Mouse (Mus musculus) limb, embryonic 10.5 days (tissue): ENCODE measurements at regions not wholly inside any gene's neighbourhood (a gene's known extent, or its start where the extent isn't known, plus 50 kb on each side); places are given as distances from the start of the nearest gene placed in this dataset.

Source experiments
- DNase-seq: peaks from one replicate; pipeline ENCODE4 v3.0.0-alpha.2; 2017; ENCODE audit warnings: low spot score
- H3K27ac ChIP-seq: fragments of 300-500 bp; sonication (generic); 2 replicates; pipeline ENCODE4 v1.5.1; 2016; ENCODE audit warnings: mild to moderate bottlenecking
- H3K27me3 ChIP-seq: fragments of 300-500 bp; sonication (generic); 2 replicates; pipeline ENCODE4 v1.6.1; 2016; ENCODE audit warnings: low read depth, mild to moderate bottlenecking; ENCODE audit not compliant: poor library complexity, severe bottlenecking
- H3K36me3 ChIP-seq: fragments of 300-500 bp; sonication (generic); 2 replicates; pipeline ENCODE4 v1.6.1; 2016; ENCODE audit warnings: mild to moderate bottlenecking, moderate library complexity
- H3K4me1 ChIP-seq: fragments of 300-500 bp; sonication (generic); 2 replicates; pipeline ENCODE4 v1.6.1; 2016
- H3K4me3 ChIP-seq: fragments of 300-500 bp; sonication (generic); 2 replicates; pipeline ENCODE4 v1.5.1; 2016; ENCODE audit warnings: mild to moderate bottlenecking, moderate library complexity
- H3K9me3 ChIP-seq: fragments of 300-500 bp; sonication (generic); replicated peaks from 2 replicates; pipeline ENCODE4 v1.6.1; 2016; ENCODE audit warnings: mild to moderate bottlenecking
- WGBS: fragments of 180-500 bp; shearing (Covaris S2); methylation state at CpG from one replicate; pipeline ENCODE4 v1.1.7; 2016; 5-methylcytosine and 5-hydroxymethylcytosine counted together

GRCm38 (mm10) chr10:44904520-44904919, 162.5 kb upstream of the Prep start:
- Histone ChIP-seq H3K4me1 (peaks cover 3% of the 10 kb centered on the region), H3K36me3 (no peaks in the 10 kb centered on the region), H3K27ac (no peak overlapping the region), H3K4me3 (no peak overlapping the region), H3K9me3 (no peaks in the 10 kb centered on the region), H3K27me3 (no peaks in the 10 kb centered on the region)
- no peak for DNase-seq
- WGBS: 93% methylated on average over 4 of the region's 4 CpGs

- H3K9me3 ChIP-seq: no peaks in the 10 kb centered on the region
- H3K4me3 ChIP-seq: no peak overlapping the region
- peaks cover 3% of the 10 kb centered on the region for H3K4me1 ChIP-seq
- H3K27ac ChIP-seq: no peak overlapping the region
- no peak for DNase-seq
- 69% methylated on average over 2 of the region's 2 CpGs for WGBS
- no peaks in the 10 kb centered on the region for H3K36me3 ChIP-seq
- no peaks in the 10 kb centered on the region for H3K27me3 ChIP-seq
Measured at GRCm38 (mm10) chr10:44901203-44901602, 165.8 kb upstream of the Prep start.

GRCm38 (mm10) chr10:44892124-44892523, 174.9 kb upstream of the Prep start:
- H3K36me3 ChIP-seq: no peaks in the 10 kb centered on the region
- 50% methylated on average over 6 of the region's 6 CpGs for WGBS
- no peak overlapping the region for H3K4me3 ChIP-seq
- H3K27ac ChIP-seq: no peak overlapping the region
- DNase-seq: no peak
- peaks cover 9% of the 10 kb centered on the region for H3K4me1 ChIP-seq
- H3K27me3 ChIP-seq: no peaks in the 10 kb centered on the region
- H3K9me3 ChIP-seq: no peaks in the 10 kb centered on the region

GRCm38 (mm10) chr10:44887081-44887683, 179.8 kb upstream of the Prep start:
- Histone ChIP-seq H3K27ac (peak overlapping the region; percentile 71), H3K4me3 (no peak overlapping the region), H3K27me3 (no peaks in the 10 kb centered on the region; the same call in 1 of the 2 replicates), H3K9me3 (no peaks in the 10 kb centered on the region), H3K36me3 (no peaks in the 10 kb centered on the region), H3K4me1 (peaks cover 15% of the 10 kb centered on the region)
- DNase-seq: no peak
- WGBS: 49% methylated on average over 14 of the region's 14 CpGs

GRCm38 (mm10) chr10:44881967-44882366, 185.0 kb upstream of the Prep start:
- DNase-seq: no peak
- Histone ChIP-seq H3K27ac (no peak overlapping the region), H3K36me3 (no peaks in the 10 kb centered on the region), H3K4me3 (no peak overlapping the region), H3K9me3 (no peaks in the 10 kb centered on the region), H3K27me3 (no peaks in the 10 kb centered on the region; the same call in 1 of the 2 replicates), H3K4me1 (peaks cover 6% of the 10 kb centered on the region)
- WGBS: 80% methylated on average over 2 of the region's 2 CpGs

- no peak overlapping the region for H3K4me3 ChIP-seq
- 92% methylated on average over 9 of the region's 9 CpGs for WGBS
- no peaks in the 10 kb centered on the region for H3K4me1 ChIP-seq
Measured at GRCm38 (mm10) chr10:44877076-44877663, 189.8 kb upstream of the Prep start.

GRCm38 (mm10) chr10:44873642-44874285, 193.2 kb upstream of the Prep start:
- no peak overlapping the region for H3K4me3 ChIP-seq
- no peak for DNase-seq
- H3K9me3 ChIP-seq: no peaks in the 10 kb centered on the region
- H3K4me1 ChIP-seq: peaks cover 4% of the 10 kb centered on the region; the same call in 1 of the 2 replicates
- no peaks in the 10 kb centered on the region for H3K27me3 ChIP-seq
- H3K27ac ChIP-seq: no peak overlapping the region
- no peaks in the 10 kb centered on the region for H3K36me3 ChIP-seq
- 83% methylated on average over 5 of the region's 5 CpGs for WGBS

More at GRCm38 (mm10) chr10:44877076-44877663, 189.8 kb upstream of the Prep start:
- no peaks in the 10 kb centered on the region for H3K27me3 ChIP-seq
- DNase-seq: no peak
- H3K9me3 ChIP-seq: no peaks in the 10 kb centered on the region
- no peak overlapping the region for H3K27ac ChIP-seq
- no peaks in the 10 kb centered on the region for H3K36me3 ChIP-seq

- Histone ChIP-seq H3K4me3 (no peak overlapping the region), H3K9me3 (no peaks in the 10 kb centered on the region), H3K36me3 (no peaks in the 10 kb centered on the region), H3K27ac (no peak overlapping the region), H3K27me3 (peaks cover 5% of the 10 kb centered on the region; the same call in 1 of the 2 replicates), H3K4me1 (peaks cover 29% of the 10 kb centered on the region)
- no peak for DNase-seq
- WGBS: 64% methylated on average over 1 of the region's 1 CpGs
Measured at GRCm38 (mm10) chr10:44864191-44864747, 202.7 kb upstream of the Prep start.

GRCm38 (mm10) chr10:44862360-44862674, 204.7 kb upstream of the Prep start:
- H3K27ac ChIP-seq: no peak overlapping the region; the same call in 1 of the 2 replicates
- no peak for DNase-seq
- no peak overlapping the region for H3K4me3 ChIP-seq
- no peaks in the 10 kb centered on the region for H3K36me3 ChIP-seq
- no peaks in the 10 kb centered on the region for H3K9me3 ChIP-seq
- WGBS: 42% methylated on average over 8 of the region's 8 CpGs
- peaks cover 29% of the 10 kb centered on the region for H3K4me1 ChIP-seq
- H3K27me3 ChIP-seq: no peaks in the 10 kb centered on the region

- 76% methylated on average over 10 of the region's 10 CpGs for WGBS
- Histone ChIP-seq H3K4me1 (peaks cover 29% of the 10 kb centered on the region), H3K27me3 (no peaks in the 10 kb centered on the region), H3K27ac (peak overlapping the region; percentile 34), H3K9me3 (no peaks in the 10 kb centered on the region), H3K36me3 (no peaks in the 10 kb centered on the region), H3K4me3 (no peak overlapping the region)
- no peak for DNase-seq
Measured at GRCm38 (mm10) chr10:44861671-44862359, 205.2 kb upstream of the Prep start.

- no peak overlapping the region for H3K27ac ChIP-seq
- H3K4me1 ChIP-seq: peaks cover 11% of the 10 kb centered on the region
- DNase-seq: no peak
- H3K36me3 ChIP-seq: no peaks in the 10 kb centered on the region
- 87% methylated on average over 4 of the region's 4 CpGs for WGBS
- no peaks in the 10 kb centered on the region for H3K9me3 ChIP-seq
- H3K27me3 ChIP-seq: no peaks in the 10 kb centered on the region
- H3K4me3 ChIP-seq: no peak overlapping the region
Measured at GRCm38 (mm10) chr10:44857444-44857843, 209.6 kb upstream of the Prep start.

GRCm38 (mm10) chr10:44854109-44854508, 212.9 kb upstream of the Prep start:
- Histone ChIP-seq H3K27ac (no peak overlapping the region), H3K9me3 (no peaks in the 10 kb centered on the region), H3K36me3 (no peaks in the 10 kb centered on the region), H3K27me3 (no peaks in the 10 kb centered on the region), H3K4me3 (no peak overlapping the region), H3K4me1 (no peaks in the 10 kb centered on the region)
- WGBS: 97% methylated on average over 4 of the region's 4 CpGs
- DNase-seq: no peak

GRCm38 (mm10) chr10:44849016-44849415, 218.0 kb upstream of the Prep start:
- DNase-seq: no peak
- no peak overlapping the region for H3K27ac ChIP-seq
- 79% methylated on average over 4 of the region's 4 CpGs for WGBS
- H3K36me3 ChIP-seq: no peaks in the 10 kb centered on the region
- no peak overlapping the region for H3K4me3 ChIP-seq
- no peaks in the 10 kb centered on the region for H3K9me3 ChIP-seq
- no peaks in the 10 kb centered on the region for H3K27me3 ChIP-seq
- peaks cover 7% of the 10 kb centered on the region; the same call in 1 of the 2 replicates for H3K4me1 ChIP-seq
